Mouse (Mus musculus): ENCODE measurements at regions not wholly inside any gene's neighbourhood (a gene's known extent, or its start where the extent isn't known, plus 50 kb on each side); places are given as distances from the start of the nearest gene placed in this dataset.

- no peak for DNase-seq (ENCODE audit: extremely low read depth, low read depth, low spot score)
Observed at GRCm38 (mm10) chr17:31775966-31776365, 79.6 kb downstream of the Sik1 start.

DNA sequence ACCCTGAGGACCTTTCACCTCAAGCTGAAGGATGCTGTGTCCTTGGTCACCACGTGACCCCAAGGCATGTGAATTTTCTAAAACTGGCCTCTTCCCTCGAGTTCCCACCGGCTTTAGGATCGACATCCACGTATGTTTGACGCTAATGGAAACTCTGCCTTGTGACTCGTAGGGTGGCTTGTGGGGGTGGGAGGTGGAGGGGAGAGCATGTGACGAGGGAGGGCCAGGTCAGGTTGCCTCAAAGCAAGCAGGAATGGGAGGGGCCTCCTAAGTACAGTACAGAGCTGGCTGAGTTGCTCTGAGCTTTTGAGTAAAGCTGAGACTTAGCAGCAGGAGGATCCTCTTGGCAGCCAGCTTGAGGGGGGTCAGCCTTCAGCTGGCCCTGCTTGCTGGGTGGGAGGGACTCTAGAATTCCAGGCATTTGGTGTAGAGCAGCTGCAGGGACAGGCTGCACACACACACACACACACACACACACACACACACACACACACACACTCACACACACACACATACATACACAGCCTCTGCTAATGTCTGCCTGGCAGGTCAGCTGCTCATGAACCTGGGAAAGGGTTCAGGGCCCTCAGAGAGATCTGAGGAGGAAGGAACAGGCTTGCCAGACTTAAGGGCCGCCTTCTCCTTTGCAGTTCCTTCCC is 78.5 kb downstream of the Sik1 start:
- no peak for DNase-seq (ENCODE audit: extremely low read depth, low read depth, low spot score)

GRCm38 (mm10) chr17:31777751-31778150 is 77.9 kb downstream of the Sik1 start:
- no peak for DNase-seq (ENCODE audit: extremely low read depth, low read depth, low spot score)

GRCm38 (mm10) chr17:31779466-31779865 is 76.1 kb downstream of the Sik1 start:
- DNase-seq (ENCODE audit: extremely low read depth, low read depth, low spot score), result no peak

DNA sequence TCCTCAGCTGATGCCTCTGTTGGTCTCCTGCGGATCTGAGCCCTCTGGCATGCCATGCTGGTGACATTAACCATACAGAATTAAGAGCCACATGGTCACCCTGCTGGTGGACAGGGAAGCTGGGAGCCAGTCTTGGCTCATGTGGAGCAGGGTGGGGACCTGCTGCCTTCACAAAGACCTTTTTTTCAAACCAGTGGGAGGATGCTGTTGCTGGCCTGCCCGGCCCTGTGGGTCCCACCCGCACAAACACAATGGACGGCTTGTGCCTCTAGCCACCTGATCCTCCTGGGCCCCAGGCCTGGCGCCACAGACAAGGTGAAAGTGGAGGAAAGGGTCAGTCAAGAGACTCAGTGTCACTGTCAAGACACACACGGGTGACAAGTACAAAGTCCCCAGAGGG is 73.4 kb downstream of the Sik1 start:
- no peak for DNase-seq (ENCODE audit: extremely low read depth, low read depth, low spot score)

DNA sequence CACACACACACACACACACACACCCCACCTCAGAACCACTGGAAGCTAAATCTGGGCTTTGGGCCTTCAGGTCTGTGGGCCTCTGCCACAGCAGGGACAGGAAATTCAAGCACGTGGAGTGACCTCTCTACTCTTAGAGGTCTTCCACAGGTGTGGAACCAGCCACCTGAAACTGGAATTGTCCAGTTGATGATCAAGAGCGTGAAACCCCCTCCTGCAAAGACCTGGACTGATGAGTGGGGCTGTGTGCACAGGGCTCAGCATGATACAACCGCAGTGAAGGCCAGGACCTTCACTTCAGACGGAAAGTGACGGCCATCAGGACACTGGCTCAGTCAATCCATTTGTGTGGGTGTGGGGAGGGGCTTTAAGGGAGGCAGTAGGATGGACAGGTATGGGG is 72.5 kb downstream of the Sik1 start:
- no peak for DNase-seq (ENCODE audit: extremely low read depth, low read depth, low spot score)

DNA sequence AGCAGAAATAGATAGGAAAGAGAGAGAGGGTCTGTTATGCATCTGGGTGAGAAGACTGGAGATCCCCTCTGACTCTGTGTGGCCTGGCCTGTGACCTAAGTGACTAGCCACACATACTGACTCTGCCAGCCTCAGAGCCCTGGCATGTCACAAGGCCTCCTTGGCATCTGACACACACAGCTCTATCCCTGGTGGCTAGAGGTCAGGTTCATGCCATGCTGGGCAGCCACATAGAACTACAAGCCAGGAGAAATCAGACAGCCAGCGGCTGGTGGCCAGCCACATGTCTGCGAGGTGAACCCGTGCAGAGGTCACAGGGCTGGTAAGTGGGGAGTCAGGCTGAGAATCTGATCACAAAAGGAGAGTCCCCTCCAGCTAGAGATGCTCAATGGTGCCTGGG is 67.3 kb downstream of the Sik1 start:
- DNase-seq (ENCODE audit: extremely low read depth, low read depth, low spot score), result no peak

- DNase-seq (ENCODE audit: extremely low read depth, low read depth, low spot score), result no peak
Observed at GRCm38 (mm10) chr17:31789068-31789583, 66.5 kb downstream of the Sik1 start.

DNA sequence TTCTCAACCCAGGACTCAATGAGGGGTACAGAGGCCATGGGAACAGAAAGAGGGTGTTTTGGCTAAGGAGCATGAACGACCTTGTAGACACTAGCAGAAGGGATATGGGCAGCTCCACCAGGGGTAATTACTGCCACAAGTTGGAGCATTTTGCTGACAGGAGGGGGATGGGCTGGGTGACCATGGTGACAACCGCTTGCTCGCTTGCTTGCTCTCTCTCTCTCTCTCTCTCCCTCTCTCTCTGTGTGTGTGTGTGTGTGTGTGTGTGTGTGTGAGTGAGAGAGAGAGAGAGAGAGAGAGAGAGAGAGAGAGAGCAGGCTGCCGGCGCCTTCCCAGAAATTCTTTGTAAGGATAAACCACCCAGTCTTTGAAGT is 65.7 kb downstream of the Sik1 start:
- DNase-seq (ENCODE audit: extremely low read depth, low read depth, low spot score), result no peak

GRCm38 (mm10) chr17:31790280-31791063 is 65.1 kb downstream of the Sik1 start:
- DNase-seq (ENCODE audit: extremely low read depth, low read depth, low spot score), result no peak

- DNase-seq (ENCODE audit: extremely low read depth, low read depth, low spot score), result no peak
Observed at GRCm38 (mm10) chr17:31791656-31792055, 63.9 kb downstream of the Sik1 start.

DNA sequence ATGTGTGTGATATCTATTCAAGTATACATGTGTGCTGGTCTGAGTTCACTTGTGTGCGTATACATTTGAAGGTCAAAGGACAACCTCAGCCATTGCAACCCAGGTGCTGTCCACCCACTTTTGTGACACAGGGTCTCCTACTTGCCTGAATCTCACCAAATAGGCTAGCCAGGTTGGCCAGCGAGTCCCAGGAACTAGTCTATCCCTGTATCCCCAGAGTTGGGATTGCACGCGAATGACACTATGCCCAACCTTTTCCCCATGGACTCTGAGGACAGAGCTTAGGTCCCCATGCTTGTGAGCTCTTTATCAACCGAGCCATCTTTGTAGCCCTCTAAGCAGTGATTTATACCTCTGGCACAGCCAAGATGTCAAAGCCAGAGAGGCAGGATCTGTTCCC is 62.6 kb downstream of the Sik1 start:
- no peak for DNase-seq (ENCODE audit: extremely low read depth, low read depth, low spot score)

DNA sequence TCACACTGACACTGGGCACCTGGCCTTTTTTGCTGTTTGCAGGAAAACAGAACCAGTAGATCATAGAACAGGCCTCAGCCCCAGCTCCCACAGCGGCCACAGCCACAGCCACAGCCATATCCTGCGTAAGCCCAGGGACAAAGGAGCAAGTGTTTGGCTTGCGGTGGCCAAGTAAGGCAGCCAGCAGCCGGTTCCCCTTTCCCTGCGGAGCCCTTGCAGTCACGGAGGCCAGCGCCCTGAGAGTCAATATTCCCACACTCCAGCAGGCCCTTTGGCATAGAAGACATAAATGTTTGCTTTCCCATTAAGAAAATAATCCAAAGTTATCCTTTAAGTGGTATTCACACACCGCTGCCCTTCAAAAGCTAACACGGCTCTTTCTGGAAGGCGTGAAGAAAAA is 62.1 kb downstream of the Sik1 start:
- DNase-seq (ENCODE audit: extremely low read depth, low read depth, low spot score), result no peak

DNA sequence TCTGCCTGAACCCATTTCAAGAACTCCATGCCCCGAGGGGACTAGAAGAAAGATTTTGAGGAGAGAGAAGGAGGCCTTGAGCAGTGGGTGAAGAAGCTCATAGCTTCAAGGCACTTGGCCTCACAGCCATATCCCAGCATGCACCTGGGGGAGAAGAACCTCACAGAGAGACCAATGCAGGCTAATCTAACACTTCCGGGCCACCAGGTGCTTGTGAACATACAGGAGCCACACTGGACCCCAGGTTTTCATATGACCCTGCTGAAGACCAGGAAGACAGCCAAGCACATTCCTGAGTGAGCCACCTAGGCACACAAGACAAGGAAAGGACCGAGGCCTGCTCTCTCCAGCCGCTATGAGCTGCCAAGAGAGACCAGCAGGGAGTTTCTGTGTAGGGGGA is 61.6 kb downstream of the Sik1 start:
- no peak for DNase-seq (ENCODE audit: extremely low read depth, low read depth, low spot score)
